Mouse (Mus musculus) liver, embryonic 14.5 days (tissue): ENCODE measurements around the gene Ahrr. TPM values are rescaled to one million over a fixed set of nuclear protein-coding genes. Genes with fewer than 3 reads are reported as not detected.

Experiments
- ATAC-seq: fragments of 200-750 bp; cut with Nextera tagmentation; 2 replicates; pipeline ENCODE4 v1.8.0; 2017; ENCODE audit warnings: moderate number of reproducible peaks, mild to moderate bottlenecking, moderate library complexity; ENCODE audit not compliant: insufficient read depth
- DNase-seq, 3 experiments: peaks; one replicate each; pipeline ENCODE4 v3.0.0-alpha.2; 2012 to 2013; ENCODE audit warnings: low read depth in 3 of 3, low spot score in 3 of 3
- H3K27ac ChIP-seq: fragments of 300-500 bp; sonication (generic); 2 replicates; pipeline ENCODE4 v1.5.1; 2014; ENCODE audit warnings: moderate library complexity, mild to moderate bottlenecking, control low read depth, inconsistent platforms
- H3K27me3 ChIP-seq: fragments of 300-500 bp; sonication (generic); 2 replicates; pipeline ENCODE4 v1.6.1; 2014; ENCODE audit warnings: mild to moderate bottlenecking, low read length, moderate library complexity; ENCODE audit not compliant: control insufficient read depth, insufficient read depth
- H3K36me3 ChIP-seq: fragments of 300-500 bp; sonication (generic); replicated peaks from 2 replicates; pipeline ENCODE4 v1.6.1; 2014; ENCODE audit warnings: low read depth; ENCODE audit not compliant: control insufficient read depth, insufficient read depth
- H3K4me1 ChIP-seq, 2 experiments: fragments of 200-500 bp in 1 of 2; fragments of 300-500 bp in 1 of 2; sonication (generic) in 1 of 2; replicated peaks; 2 replicates each; pipeline ENCODE4 v1.6.1; 2012 to 2014; ENCODE audit warnings: antibody characterized with exemption in 1 of 2, inconsistent platforms in 1 of 2, low read length in 1 of 2; ENCODE audit not compliant: control insufficient read depth in 2 of 2, insufficient read depth in 2 of 2
- H3K4me2 ChIP-seq: fragments of 300-500 bp; sonication (generic); 2 replicates; pipeline ENCODE4 v1.6.1; 2014; ENCODE audit warnings: low read depth, mild to moderate bottlenecking, control low read depth, moderate library complexity
- H3K4me3 ChIP-seq, 2 experiments: fragments of 200-500 bp in 1 of 2; fragments of 300-500 bp in 1 of 2; sonication (generic) in 1 of 2; 2 replicates each; pipeline ENCODE4 v1.5.1; 2012 to 2014; ENCODE audit warnings: low read depth in 2 of 2, low read length in 2 of 2, mild to moderate bottlenecking in 2 of 2, control low read depth in 1 of 2, inconsistent platforms in 1 of 2, moderate library complexity in 1 of 2; ENCODE audit not compliant: insufficient read depth in 1 of 2
- H3K9ac ChIP-seq: fragments of 300-500 bp; sonication (generic); replicated peaks from 2 replicates; pipeline ENCODE4 v1.6.1; 2014; ENCODE audit warnings: mild to moderate bottlenecking, control low read depth, moderate library complexity
- H3K9me3 ChIP-seq: fragments of 300-500 bp; sonication (generic); 2 replicates; pipeline ENCODE4 v1.6.1; 2016; ENCODE audit warnings: low read length, mixed read lengths; ENCODE audit not compliant: control insufficient read depth
- CTCF ChIP-seq: IDR thresholded peaks from 2 replicates; pipeline ENCODE4 v1.5.1; 2016; ENCODE audit warnings: antibody characterized with exemption, low read depth, control low read depth
- EP300 ChIP-seq: IDR thresholded peaks from 2 replicates; pipeline ENCODE4 v1.6.1; 2016; ENCODE audit warnings: antibody characterized with exemption, low read depth
- WGBS: fragments of 180-500 bp; shearing (Covaris S2); extraction: QIAGEN DNeasy Blood & Tissue Kit; methylation state at CpG from one replicate; pipeline ENCODE4 v1.1.7; 2014; ENCODE audit not compliant: insufficient replicate concordance; 5-methylcytosine and 5-hydroxymethylcytosine counted together
- polyA plus RNA-seq, 2 experiments: library from polyadenylated mRNA; depleted of rRNA in 1 of 2; stranded (reverse) in 1 of 2; unstranded in 1 of 2; fragments of >200 nt; fragmentation: Nextera tagmentation in 1 of 2; extraction: Ambion mirVana in 1 of 2; gene quantifications; 2 replicates each; pipeline versions ENCODE4 v1.2.1 to v1.2.3; 2012 to 2014

Ahrr gene
- polyA plus RNA-seq, 2 experiments: 0.08 to 0.17 TPM

DNA sequence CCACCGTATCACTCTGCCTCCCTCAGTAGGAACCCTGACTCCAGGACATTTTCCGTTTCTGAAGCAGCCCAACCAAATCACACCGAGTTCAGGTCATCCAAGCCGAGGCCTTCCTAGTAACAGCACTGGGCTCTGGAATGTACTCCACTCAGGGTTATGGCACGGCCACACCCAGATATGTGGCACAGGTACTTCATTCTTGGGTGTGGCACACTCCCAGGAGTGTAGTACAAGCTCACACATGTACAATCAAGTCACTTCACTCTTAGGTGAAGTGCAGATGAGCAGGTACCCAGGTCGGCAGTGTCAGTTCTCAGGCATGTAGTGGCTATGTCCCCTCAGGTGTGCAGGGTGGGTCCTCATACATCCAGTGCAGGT is 9.5 kb upstream of the Ahrr start:
- Histone ChIP-seq H3K36me3 (peaks cover 17% of the 10 kb centered on the region), H3K27ac (no peak overlapping the region), H3K27me3 (no peaks in the 10 kb centered on the region), H3K4me1 (no peaks in the 10 kb centered on the region), H3K9me3 (no peaks in the 10 kb centered on the region), H3K4me2 (no peak overlapping the region), H3K9ac (no peak overlapping the region), H3K4me3 (no peak overlapping the region)
- TF ChIP-seq CTCF: no peak
- ATAC-seq: peak; percentile 15; the same call in 1 of the 2 replicates
- WGBS: 60% methylated on average over 6 of the region's 6 CpGs
- no peak for DNase-seq

DNA sequence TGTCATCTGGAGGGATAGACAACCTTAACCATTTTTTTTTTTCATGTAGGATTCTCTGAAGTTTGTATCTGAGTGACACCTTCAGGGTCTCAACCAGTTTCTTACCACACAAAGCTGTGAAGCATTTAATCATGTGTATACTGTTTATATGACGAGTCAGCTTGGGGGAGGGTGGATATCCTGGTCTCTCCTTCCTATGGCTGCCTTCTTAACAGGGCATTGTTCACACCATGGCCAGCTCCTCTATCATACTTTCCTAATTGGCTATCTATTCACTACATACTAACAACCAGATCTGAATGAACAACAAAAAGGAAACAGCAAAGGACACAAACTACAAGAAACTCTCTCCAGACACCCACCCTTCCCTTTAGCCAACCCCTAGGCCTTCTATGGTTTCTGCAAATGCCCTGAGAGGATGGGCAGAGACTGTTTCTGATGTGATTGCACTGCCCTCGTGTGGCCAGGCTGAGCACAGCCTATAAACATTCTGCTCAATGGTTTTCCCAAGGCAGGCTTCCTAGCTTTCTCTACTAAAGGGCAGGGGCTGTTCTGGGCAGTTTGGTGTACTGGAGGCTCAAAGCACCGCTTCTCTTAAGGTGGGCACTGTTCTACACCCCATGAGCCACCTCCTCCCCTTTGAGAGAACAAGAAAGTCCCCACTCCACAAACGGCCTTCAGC is 8.9 kb upstream of the Ahrr start:
- Histone ChIP-seq H3K27ac (no peak overlapping the region), H3K9me3 (no peaks in the 10 kb centered on the region), H3K4me2 (no peak overlapping the region), H3K9ac (no peak overlapping the region), H3K36me3 (peaks cover 16% of the 10 kb centered on the region), H3K27me3 (no peaks in the 10 kb centered on the region), H3K4me1 (no peaks in the 10 kb centered on the region), H3K4me3 (no peak overlapping the region)
- DNase-seq: peak in 2 of 3 experiments; percentile 28 to 31
- 31% methylated on average over 4 of the region's 4 CpGs for WGBS
- peak; percentile 48; the same call in 1 of the 2 replicates for ATAC-seq
- TF ChIP-seq CTCF (peak; percentile 92), EP300 (no peak)

DNA sequence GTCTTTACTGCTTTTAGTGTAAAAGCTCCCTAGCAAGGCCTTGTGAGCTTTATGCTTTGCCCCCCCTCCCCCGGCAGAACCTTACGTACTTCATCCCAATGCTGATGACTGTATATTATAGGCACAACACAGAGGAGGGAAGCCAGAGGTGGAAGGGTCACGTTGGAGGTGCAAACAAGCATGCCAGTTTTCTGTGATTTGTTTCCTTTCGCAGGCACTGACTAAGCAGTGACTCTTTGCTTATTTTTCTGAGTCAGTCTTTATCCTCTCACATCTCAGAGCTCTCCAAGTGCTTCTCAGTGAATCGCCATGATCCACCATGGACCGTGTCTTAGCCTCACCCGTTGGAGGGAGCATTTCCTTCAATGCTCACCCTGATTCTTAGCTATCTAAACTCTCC is 4.2 kb upstream of the Ahrr start:
- H3K4me2 ChIP-seq: no peak overlapping the region
- H3K9me3 ChIP-seq: no peaks in the 10 kb centered on the region
- H3K9ac ChIP-seq: no peak overlapping the region
- 48% methylated on average over 7 of the region's 7 CpGs for WGBS
- ATAC-seq (no peak), DNase-seq (no peak)
- H3K4me3 ChIP-seq: no peak overlapping the region
- H3K36me3 ChIP-seq: no peaks in the 10 kb centered on the region
- H3K27ac ChIP-seq: no peak overlapping the region
- peaks cover 5% of the 10 kb centered on the region for H3K27me3 ChIP-seq
- H3K4me1 ChIP-seq: no peaks in the 10 kb centered on the region
- no peak for TF ChIP-seq EP300
- no peak for TF ChIP-seq CTCF

DNA sequence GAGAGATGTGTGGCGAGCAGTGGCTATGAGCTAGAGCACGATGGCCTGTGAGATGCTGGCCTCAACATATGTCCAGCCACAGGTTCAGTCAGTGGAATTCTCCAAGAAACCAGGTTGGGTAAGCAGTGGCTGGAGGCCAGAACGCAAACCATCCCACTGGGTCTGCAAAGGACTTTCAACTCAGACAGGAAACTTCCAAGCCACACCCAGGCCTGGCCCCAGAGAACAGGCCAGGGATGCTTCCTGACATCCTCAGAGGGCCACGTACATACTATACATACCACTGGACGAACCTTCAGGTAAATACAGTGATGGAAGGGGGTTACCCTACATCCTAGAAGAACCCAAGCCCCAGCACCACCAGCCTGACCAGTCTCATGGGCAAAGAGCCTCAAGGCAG is 2.5 kb downstream of the Ahrr start:
- H3K27ac ChIP-seq: no peak overlapping the region
- WGBS: 56% methylated on average over 5 of the region's 5 CpGs
- peaks cover 5% of the 10 kb centered on the region for H3K27me3 ChIP-seq
- ATAC-seq (no peak), DNase-seq (no peak)
- no peak overlapping the region for H3K9ac ChIP-seq
- H3K9me3 ChIP-seq: no peaks in the 10 kb centered on the region
- no peak overlapping the region for H3K4me2 ChIP-seq
- H3K36me3 ChIP-seq: no peaks in the 10 kb centered on the region
- H3K4me3 ChIP-seq: no peak overlapping the region
- no peaks in the 10 kb centered on the region for H3K4me1 ChIP-seq
- no peak for TF ChIP-seq EP300
- no peak for TF ChIP-seq CTCF

DNA sequence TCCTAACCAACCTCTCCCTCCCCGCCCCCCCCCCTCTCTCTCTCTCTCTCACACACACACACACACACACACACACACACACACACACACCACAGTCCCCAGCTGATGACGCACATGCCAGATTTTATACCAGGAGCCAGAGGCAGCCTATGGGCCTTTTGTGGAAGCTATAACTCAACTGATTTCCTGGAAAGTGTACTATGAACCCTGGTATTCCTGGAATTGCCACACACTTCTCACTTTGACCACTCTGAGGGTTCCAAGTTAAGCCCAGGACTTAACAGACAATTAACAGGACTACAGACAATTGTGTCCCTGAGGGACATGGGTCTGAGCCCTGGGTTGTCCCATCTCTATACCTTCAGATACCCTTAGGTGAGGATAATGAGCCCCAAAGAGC is 9.8 kb downstream of the Ahrr start:
- DNase-seq (no peak), ATAC-seq (no peak)
- no peak overlapping the region for H3K4me3 ChIP-seq
- no peaks in the 10 kb centered on the region for H3K27me3 ChIP-seq
- H3K9ac ChIP-seq: no peak overlapping the region
- 47% methylated on average over 2 of the region's 2 CpGs for WGBS
- no peak overlapping the region for H3K27ac ChIP-seq
- no peak for TF ChIP-seq CTCF
- no peak for TF ChIP-seq EP300
- no peaks in the 10 kb centered on the region for H3K9me3 ChIP-seq
- H3K36me3 ChIP-seq: no peaks in the 10 kb centered on the region
- no peaks in the 10 kb centered on the region for H3K4me1 ChIP-seq
- no peak overlapping the region for H3K4me2 ChIP-seq
